Mouse (Mus musculus) fat pad, adult 2 months (tissue): ENCODE results near the gene Slc5a12.

ENCODE experiments used
- DNase-seq: peaks from one replicate; pipeline ENCODE4 v3.0.0-alpha.2; 2011; ENCODE audit warnings: low read depth, low spot score; ENCODE audit errors: extremely low read depth

Slc5a12 gene

DNA sequence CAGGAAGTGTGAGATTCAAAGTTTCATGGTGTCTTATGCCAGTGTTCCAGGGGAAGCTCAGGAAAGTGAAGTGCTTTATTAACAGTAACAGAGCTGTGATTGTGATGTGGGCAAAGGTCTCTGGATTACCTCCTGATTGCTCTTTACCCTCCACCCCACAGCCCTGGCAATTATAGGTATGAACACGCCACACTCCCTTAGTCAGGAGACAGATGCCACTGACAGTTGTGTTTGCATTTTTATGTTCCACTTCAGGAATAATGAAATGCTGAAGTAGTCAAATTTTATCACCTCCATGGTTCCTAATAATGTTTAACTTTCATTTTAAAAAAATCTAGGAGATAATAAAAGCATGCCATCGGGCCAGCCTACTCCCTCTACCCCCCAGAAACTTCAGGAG lies at the start of gene Slc5a12:
Gene Slc5a12 (plus strand): TSS at position 367 of the 400 bp plus-strand sequence.
- DNase-seq: no peak

DNA sequence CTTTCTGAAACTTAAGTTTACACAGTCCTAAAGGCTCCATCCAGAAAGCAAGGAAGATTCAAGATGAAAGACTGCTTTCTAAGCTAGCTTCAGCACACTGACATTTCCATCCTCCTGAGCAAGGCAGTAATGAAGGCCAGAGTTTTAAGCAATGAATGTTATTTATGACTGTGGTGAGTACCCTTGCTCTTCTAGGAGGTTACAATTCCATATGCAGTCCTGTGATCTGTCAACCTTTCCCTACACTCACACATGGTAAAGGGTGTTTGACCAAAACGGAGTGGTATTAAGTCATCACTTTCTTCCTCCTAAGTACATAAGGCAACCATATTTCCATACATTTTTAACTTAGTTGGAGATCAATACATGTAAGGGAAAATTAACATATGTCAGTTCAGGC lies 41.0 kb upstream of the Slc5a12 start:
- DNase-seq: no peak

GRCm38 (mm10) chr2:110562621-110563020 lies 34.5 kb upstream of the Slc5a12 start:
- no peak for DNase-seq

DNA sequence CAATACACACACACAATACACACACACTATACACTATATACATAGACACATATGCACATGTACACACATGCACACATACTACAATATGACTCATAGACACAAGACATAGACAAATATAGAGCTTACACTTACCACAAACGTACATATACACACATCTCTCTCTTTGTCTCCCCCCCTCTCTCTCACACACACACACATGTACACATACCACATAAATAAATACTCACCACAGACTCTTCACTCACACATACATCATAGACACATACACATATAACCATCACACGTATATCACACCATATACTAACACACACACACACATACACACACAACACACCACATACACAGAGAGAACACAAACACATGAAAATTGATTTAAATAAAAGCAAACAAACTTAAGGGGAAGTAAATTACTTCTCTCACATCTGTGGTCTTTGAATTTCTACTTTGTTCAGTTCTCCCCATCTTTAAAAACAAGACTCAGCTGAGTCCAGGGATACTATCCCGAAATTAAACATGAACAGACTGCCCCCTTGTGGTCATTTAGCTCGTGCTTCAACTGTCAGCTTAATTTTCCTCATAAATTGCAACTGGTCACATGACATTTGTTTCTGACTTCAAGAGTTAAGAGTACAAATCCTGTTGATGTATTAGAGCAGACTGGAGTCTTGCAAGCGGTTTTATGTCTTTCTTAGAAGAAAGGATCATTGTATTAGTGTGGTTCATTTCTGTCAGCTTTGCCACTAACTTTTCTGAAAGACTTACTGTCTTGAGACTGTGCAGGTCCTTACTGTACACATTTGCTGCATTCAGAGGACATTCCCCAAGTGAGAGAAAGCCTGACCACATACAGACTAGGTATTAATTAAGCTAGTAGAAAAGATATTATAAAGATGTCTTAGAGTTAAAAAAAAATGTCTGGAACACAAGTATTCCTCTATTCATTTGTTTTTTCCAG lies 32.1 kb upstream of the Slc5a12 start:
- DNase-seq: peak; percentile 4

- no peak for DNase-seq
Observed at GRCm38 (mm10) chr2:110586692-110587091, 10.4 kb upstream of the Slc5a12 start.

GRCm38 (mm10) chr2:110590007-110590406 lies 7.1 kb upstream of the Slc5a12 start:
- DNase-seq: no peak

- DNase-seq: no peak
Observed at GRCm38 (mm10) chr2:110592276-110592675, 4.8 kb upstream of the Slc5a12 start.

DNA sequence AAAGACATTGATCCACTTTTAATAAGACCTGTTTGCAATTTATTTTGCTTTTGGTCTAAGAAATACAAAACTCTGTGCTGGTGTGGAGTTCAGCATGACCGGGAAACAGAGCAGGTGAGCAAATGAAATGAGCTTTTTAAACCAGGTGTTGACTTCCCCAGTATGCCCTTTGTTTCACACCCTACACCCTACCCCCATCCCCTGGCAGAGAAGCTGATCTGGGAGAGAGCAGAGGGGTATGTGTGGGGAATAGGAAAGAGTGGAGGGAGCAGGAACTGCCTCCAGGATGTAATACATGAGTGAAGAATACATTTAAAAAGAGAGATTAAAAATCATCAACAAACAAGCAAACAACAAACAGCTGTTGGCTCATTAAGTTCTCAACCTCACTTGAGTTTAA lies 47.3 kb downstream of the Slc5a12 start:
- DNase-seq: no peak

DNA sequence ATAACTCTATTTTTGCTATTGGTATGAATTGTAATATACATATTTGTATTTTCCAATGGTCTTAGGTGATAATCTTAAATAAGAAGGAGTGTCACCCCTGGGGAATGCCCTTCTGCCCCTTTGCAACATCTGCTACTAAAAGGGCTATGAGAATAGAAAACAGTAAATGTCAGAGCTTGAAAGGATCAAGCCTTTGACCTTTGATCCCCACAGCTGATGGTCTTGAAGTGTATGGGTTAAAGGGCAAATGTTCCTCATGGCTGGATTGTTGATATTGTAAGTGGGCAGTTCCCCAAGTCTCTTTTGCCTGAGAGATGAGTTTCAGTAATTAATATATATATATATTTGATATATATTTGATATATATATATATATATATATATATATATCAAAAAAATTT lies 47.7 kb downstream of the Slc5a12 start:
- no peak for DNase-seq

GRCm38 (mm10) chr2:110663329-110663728 lies 66.2 kb downstream of the Slc5a12 start:
- no peak for DNase-seq

DNA sequence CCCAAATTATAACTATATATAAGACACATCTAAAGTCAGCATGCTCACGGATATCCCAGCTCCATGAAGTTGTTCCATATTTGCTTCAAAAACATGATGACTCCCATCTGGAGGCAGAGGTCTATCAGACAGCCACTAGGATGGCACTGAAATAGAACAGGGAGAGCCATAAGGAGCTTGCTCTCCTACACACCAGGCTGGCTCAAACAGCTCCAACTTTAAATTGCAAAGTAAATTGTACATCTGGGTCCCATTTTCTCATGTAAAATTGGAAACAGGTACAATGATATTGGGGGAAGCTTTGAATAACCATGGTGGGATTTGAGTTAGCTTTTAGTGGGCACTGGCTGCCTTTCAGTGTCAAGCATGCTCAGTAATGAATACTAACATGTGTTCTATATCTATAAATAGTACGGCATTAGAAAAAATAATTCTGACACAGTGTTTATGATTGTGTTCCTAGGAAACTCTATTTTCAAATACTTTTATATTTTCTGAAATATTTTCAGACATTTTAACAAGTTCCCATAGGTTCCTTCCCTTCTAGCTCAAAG lies 74.0 kb downstream of the Slc5a12 start:
- no peak for DNase-seq
